9 mouse cellular contexts compared by ENCODE assay signal in the genomic region with DNA sequence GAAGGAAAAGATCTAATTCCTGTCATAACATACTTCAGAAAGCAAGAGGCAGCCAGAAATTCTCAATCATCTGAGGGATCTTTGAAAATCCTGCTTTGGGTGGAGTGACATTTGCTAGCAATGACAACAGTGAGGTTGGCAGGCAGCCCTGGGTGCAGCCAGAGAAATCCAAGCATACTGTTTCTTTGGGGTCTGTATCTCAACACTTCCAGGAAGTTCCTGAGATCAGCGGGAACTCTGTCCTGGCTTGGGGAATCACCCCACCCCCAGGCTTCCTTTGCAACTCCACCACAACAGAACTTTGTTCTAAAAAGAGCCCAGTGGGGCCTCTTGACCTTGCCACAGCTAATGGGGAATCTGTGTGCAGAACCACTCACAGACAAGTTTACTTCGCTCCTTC.
DNase-seq lines count a peak whose midpoint lies in the region; ATAC-seq and TF ChIP-seq lines count a peak whose summit lies in the region.
"Had no signal": no experiment of that assay in that cellular context is flagged by ENCODE, and none has a peak within 500 bp of the region (broad histone marks: within the 10 kb centered on the region; RNA-seq: fewer than 3 reads in every experiment).

No protein-coding gene starts in this region.

- DNase-seq in hindbrain, postnatal 0 days (ENCODE audit: low spot score): peak; percentile 17
- DNase-seq in adrenal gland, adult 8-10 months: peak; percentile 25
- DNase-seq in gastrocnemius, postnatal 10 days: peak; percentile 67
- peak; percentile 49 for DNase-seq in kidney, postnatal 0 days (ENCODE audit: low spot score)
- DNase-seq in spleen, postnatal 10 days (ENCODE audit: low spot score in 2 of 2): no peak
- DNase-seq in hindbrain, embryonic 14.5 days (ENCODE audit: low spot score): no peak

- H3K4me2 ChIP-seq in hindbrain, postnatal 0 days (ENCODE audit: low read depth, low read length): no peak overlapping the region
- no peak overlapping the region for H3K4me2 ChIP-seq in hindbrain, embryonic 16.5 days (ENCODE audit: low read length)
- H3K4me2 ChIP-seq in kidney, postnatal 0 days (ENCODE audit: low read length): no peak overlapping the region
- no peak overlapping the region for H3K4me2 ChIP-seq in stomach, embryonic 16.5 days (ENCODE audit: low read depth, low read length)
- H3K4me2 ChIP-seq in hindbrain, embryonic 14.5 days (replicated peaks): no peak overlapping the region

- H3K27me3 ChIP-seq in hindbrain, postnatal 0 days (ENCODE audit: insufficient read depth, low read length): no peaks in the 10 kb centered on the region
- no peaks in the 10 kb centered on the region for H3K27me3 ChIP-seq in hindbrain, embryonic 16.5 days (replicated peaks; ENCODE audit: control insufficient read depth, insufficient read depth, low read length)
- H3K27me3 ChIP-seq in kidney, postnatal 0 days (ENCODE audit: insufficient read depth, low read length): no peaks in the 10 kb centered on the region
- H3K27me3 ChIP-seq in stomach, embryonic 16.5 days (ENCODE audit: control insufficient read depth, insufficient read depth, low read length): no peaks in the 10 kb centered on the region
- H3K27me3 ChIP-seq in hindbrain, embryonic 14.5 days (ENCODE audit: control insufficient read depth, insufficient read depth, low read length): no peaks in the 10 kb centered on the region

- ATAC-seq in hindbrain, postnatal 0 days: no peak
- no peak for ATAC-seq in hindbrain, embryonic 16.5 days
- no peak for ATAC-seq in kidney, postnatal 0 days (replicated peaks; ENCODE audit: low FRiP score, low read depth)
- no peak; the same call in 1 of the 2 replicates for ATAC-seq in stomach, embryonic 16.5 days (ENCODE audit: insufficient read depth, low FRiP score)
- no peak for ATAC-seq in hindbrain, embryonic 14.5 days (ENCODE audit: low FRiP score)

- TF ChIP-seq CTCF in hindbrain, postnatal 0 days (IDR thresholded peaks at IDR 0.05; ENCODE audit: low read depth): no peak
- TF ChIP-seq CTCF in kidney, postnatal 0 days (IDR thresholded peaks at IDR 0.05; ENCODE audit: low read depth): no peak

- no peaks in the 10 kb centered on the region for H3K36me3 ChIP-seq in hindbrain, postnatal 0 days (ENCODE audit: insufficient read depth, low read length)
- H3K36me3 ChIP-seq in hindbrain, embryonic 16.5 days (ENCODE audit: control insufficient read depth, insufficient read depth, low read length): no peaks in the 10 kb centered on the region
- no peaks in the 10 kb centered on the region for H3K36me3 ChIP-seq in kidney, postnatal 0 days (ENCODE audit: insufficient read depth, low read length)
- no peaks in the 10 kb centered on the region for H3K36me3 ChIP-seq in stomach, embryonic 16.5 days (ENCODE audit: control insufficient read depth, insufficient read depth, low read length)
- H3K36me3 ChIP-seq in hindbrain, embryonic 14.5 days (replicated peaks; ENCODE audit: control insufficient read depth, insufficient read depth): no peaks in the 10 kb centered on the region

- H3K4me1 ChIP-seq in hindbrain, postnatal 0 days (ENCODE audit: insufficient read depth, low read length): no peaks in the 10 kb centered on the region
- H3K4me1 ChIP-seq in hindbrain, embryonic 16.5 days (ENCODE audit: control insufficient read depth, insufficient read depth, low read depth, low read length): no peaks in the 10 kb centered on the region
- peaks cover 6% of the 10 kb centered on the region; the same call in 1 of the 2 replicates for H3K4me1 ChIP-seq in kidney, postnatal 0 days (replicated peaks; ENCODE audit: insufficient read depth, low read length)
- H3K4me1 ChIP-seq in stomach, embryonic 16.5 days (ENCODE audit: control insufficient read depth, insufficient read depth, low read length): peaks cover 14% of the 10 kb centered on the region
- H3K4me1 ChIP-seq in hindbrain, embryonic 14.5 days (replicated peaks; ENCODE audit: control insufficient read depth, insufficient read depth, low read length): no peaks in the 10 kb centered on the region

- H3K4me3 ChIP-seq in hindbrain, postnatal 0 days (ENCODE audit: low read length): no peak overlapping the region
- no peak overlapping the region for H3K4me3 ChIP-seq in hindbrain, embryonic 16.5 days (ENCODE audit: low read length)
- H3K4me3 ChIP-seq in kidney, postnatal 0 days (replicated peaks; ENCODE audit: low read depth, low read length): no peak overlapping the region
- H3K4me3 ChIP-seq in stomach, embryonic 16.5 days (replicated peaks; ENCODE audit: low read length): no peak overlapping the region
- no peak overlapping the region for H3K4me3 ChIP-seq in hindbrain, embryonic 14.5 days (replicated peaks; ENCODE audit: low read length)

- WGBS in hindbrain, postnatal 0 days: 48% methylated on average over 2 of the region's 2 CpGs
- 48% methylated on average over 2 of the region's 2 CpGs for WGBS in hindbrain, embryonic 16.5 days
- 54% methylated on average over 2 of the region's 2 CpGs for WGBS in kidney, postnatal 0 days
- 41% methylated on average over 2 of the region's 2 CpGs for WGBS in stomach, embryonic 16.5 days
- WGBS in hindbrain, embryonic 14.5 days: 51% methylated on average over 2 of the region's 2 CpGs

- no peaks in the 10 kb centered on the region for H3K9me3 ChIP-seq in hindbrain, postnatal 0 days (ENCODE audit: low read length)
- H3K9me3 ChIP-seq in hindbrain, embryonic 16.5 days (ENCODE audit: control insufficient read depth, low read length): no peaks in the 10 kb centered on the region
- H3K9me3 ChIP-seq in kidney, postnatal 0 days (replicated peaks; ENCODE audit: low read length): no peaks in the 10 kb centered on the region
- H3K9me3 ChIP-seq in stomach, embryonic 16.5 days (replicated peaks; ENCODE audit: control insufficient read depth, low read length): no peaks in the 10 kb centered on the region
- no peaks in the 10 kb centered on the region for H3K9me3 ChIP-seq in hindbrain, embryonic 14.5 days (ENCODE audit: control insufficient read depth, low read length)

- H3K27ac ChIP-seq in hindbrain, postnatal 0 days: no peak overlapping the region
- no peak overlapping the region for H3K27ac ChIP-seq in hindbrain, embryonic 16.5 days (ENCODE audit: low read depth, low read length)
- H3K27ac ChIP-seq in kidney, postnatal 0 days: no peak overlapping the region
- H3K27ac ChIP-seq in stomach, embryonic 16.5 days (ENCODE audit: low read length): peak overlapping the region; percentile 56; the same call in 1 of the 2 replicates
- H3K27ac ChIP-seq in hindbrain, embryonic 14.5 days: no peak overlapping the region
- H3K27ac ChIP-seq: liver, embryonic 14.5 days had no signal

- H3K9ac ChIP-seq in hindbrain, postnatal 0 days (replicated peaks; ENCODE audit: low read length): no peak overlapping the region
- no peak overlapping the region for H3K9ac ChIP-seq in hindbrain, embryonic 16.5 days (ENCODE audit: low read depth, low read length)
- no peak overlapping the region for H3K9ac ChIP-seq in kidney, postnatal 0 days (ENCODE audit: low read depth, low read length)
- H3K9ac ChIP-seq in stomach, embryonic 16.5 days (ENCODE audit: low read length): no peak overlapping the region
- H3K9ac ChIP-seq in hindbrain, embryonic 14.5 days: no peak overlapping the region
- H3K9ac ChIP-seq: liver, embryonic 14.5 days had no signal

Comparison
In these comparisons a context has a peak if more than half of its experiments do, and no peak if none do; other contexts are left out.
1. DNase-seq: peak in hindbrain, postnatal 0 days (single experiment), adrenal gland, adult 8-10 months (single experiment), gastrocnemius, postnatal 10 days (single experiment) and kidney, postnatal 0 days (single experiment); none in spleen, postnatal 10 days (0 of 2) and hindbrain, embryonic 14.5 days (single experiment).